Mouse (Mus musculus): Measurements from ENCODE around the gene Ccdc82.

Ccdc82 gene

DNA sequence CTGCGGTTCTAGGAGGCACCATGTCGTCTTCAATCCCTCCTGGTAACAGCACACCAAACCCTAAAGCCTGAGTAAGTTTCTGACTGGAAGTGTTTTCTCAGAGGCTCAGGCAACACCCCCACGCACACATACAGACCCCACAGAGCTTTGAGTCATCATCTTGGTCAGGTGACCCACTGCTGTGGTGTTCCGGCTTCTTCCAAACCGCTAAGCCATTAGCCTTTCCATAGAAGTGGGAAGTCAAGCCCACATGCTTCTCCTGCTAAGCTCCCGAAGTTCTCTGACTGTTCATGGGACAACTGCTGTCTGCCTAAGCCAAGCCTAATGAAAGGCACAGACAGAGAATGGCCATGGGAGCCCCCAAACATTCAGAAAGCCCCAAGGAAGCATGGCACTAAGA lies 52.4 kb downstream of the Ccdc82 start:
- no peak for DNase-seq (ENCODE audit: low spot score in 2 of 2)

GRCm38 (mm10) chr9:13300041-13300441 lies 53.3 kb downstream of the Ccdc82 start:
- no peak for DNase-seq (ENCODE audit: low spot score in 2 of 2)

DNA sequence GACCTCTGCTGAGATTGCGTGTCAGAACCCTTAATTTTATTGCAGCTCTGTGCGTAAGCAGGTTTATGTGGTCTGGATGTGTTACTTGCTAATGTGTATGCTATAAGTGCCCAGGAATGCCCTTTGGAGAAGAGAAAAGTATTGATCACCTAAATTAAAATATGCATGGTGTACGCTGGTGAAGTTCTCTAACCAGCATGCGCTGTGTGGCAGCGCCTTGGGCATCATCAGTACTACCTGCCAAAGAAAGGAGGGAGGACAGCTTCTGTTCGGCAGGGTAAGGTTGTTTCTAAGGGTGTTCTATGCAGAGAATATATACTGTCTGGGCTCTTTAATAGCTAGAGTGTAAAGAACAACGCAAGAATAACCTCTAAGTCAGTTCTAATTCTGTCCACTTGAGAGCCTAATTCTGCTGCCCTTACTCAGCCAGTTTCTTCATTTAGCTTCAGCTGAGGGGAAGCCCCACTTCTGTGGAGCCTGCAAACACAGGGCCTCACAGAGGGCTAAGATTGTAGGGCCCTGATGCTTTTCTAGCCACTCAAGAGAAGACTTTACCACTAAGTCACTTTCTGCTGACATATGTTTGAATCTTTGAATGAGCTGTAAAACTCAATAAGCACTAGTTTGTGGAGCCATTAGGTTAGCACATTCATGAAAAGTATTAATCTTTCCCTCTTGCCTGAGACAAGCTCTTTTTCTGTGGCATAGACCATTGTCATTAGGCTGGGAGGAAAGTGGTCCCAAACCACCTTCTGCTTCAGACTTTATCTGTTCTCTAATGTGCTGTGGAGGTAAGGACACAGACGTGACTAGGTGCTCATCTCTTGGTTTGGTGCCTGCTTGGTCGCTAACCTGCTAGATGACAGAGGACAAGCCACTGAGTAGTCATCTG lies 54.4 kb downstream of the Ccdc82 start:
- DNase-seq (ENCODE audit: low spot score in 2 of 2), result no peak

DNA sequence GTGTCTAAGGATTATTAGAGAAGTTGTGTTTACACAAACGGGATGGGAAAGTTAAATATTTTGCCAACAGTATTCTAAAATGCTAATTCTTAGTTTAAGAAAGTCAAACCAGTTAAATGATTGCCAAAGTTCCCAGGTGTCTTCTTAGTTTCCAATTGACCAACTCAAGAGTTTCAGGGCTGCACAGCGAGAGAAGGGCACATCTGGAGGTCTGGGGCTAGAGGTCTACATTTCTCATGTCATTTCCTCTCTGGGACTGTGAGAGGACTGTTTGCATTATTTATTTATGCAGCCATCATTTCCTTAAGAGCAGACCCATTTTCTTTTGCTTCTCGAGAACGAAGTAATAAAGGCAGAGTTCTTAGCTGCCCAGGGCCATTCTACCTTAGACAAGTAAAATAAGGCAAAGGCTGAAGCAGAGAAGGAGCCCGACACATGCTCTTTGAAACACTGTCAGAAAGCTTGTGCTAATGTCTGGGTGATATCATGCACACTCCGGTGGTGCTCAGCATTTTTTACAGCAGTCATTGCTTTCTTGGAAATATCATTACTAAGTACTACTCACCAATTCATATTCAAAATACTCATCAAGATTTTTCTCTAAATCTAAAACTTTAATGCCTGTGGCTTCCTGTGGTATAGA lies 55.5 kb downstream of the Ccdc82 start:
- DNase-seq (ENCODE audit: low spot score in 2 of 2), result no peak

GRCm38 (mm10) chr9:13303099-13303771 lies 56.5 kb downstream of the Ccdc82 start:
- no peak for DNase-seq (ENCODE audit: low spot score in 2 of 2)

DNA sequence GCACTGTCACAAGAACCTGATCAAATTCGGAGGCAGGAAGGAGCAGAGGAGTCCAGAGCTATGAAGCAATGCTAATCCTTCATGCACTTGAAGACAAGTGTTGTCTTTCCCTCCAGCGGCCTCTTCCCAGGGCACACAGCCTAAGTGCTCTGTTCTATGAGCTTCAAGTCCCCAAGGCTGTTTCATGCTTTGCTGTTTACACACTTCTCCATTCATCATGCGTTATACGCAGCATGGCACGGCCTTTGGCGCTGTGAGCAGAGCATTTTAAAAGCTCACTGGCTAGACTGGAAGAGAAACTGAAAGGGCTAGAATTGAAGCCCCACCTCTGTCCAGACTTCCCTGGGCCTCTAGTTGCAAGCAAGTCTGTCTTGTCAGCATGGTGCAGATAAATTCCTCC lies 57.2 kb downstream of the Ccdc82 start:
- DNase-seq (ENCODE audit: low spot score in 2 of 2), result no peak

DNA sequence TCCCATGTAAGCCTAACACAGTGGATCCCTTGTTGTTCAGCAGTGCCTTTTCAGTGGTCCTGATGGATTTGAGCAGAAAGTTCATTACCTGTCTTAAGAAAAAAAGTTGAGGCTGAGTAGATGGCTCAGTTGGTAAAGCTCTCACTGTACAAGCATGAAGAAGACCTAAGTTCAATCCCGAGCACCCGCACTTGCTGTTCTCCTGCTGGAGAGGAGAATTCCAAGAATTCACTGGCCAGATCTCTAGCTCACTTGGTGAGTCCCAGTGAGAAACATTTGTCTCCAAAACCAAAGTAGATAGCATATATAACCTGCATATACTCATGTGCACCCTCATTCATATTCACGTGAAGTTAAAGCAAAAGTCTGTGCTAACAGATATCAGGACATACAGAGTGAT lies 59.7 kb downstream of the Ccdc82 start:
- DNase-seq (ENCODE audit: low spot score in 2 of 2), result no peak

GRCm38 (mm10) chr9:13307226-13307625 lies 60.5 kb downstream of the Ccdc82 start:
- no peak for DNase-seq (ENCODE audit: low spot score in 2 of 2)

DNA sequence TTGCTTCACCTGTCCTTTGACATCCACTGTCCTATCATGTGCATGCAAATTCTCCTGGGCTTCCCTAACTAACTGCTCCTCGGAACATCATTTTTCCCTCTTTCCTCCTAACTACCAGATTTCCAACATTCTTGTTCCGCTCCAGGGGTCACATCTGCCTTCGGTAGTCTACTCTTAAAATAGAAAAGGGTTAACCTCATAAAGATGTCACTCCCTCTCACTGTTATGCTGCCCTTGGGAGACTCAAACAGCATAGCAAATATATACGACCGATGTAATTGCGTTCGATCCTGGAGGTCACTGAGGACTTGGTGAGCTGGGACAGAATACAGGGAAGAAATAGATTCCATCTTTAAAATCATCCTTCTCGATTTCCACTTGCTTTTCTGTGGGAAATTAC lies 62.0 kb downstream of the Ccdc82 start:
- no peak for DNase-seq (ENCODE audit: low spot score in 2 of 2)

GRCm38 (mm10) chr9:13309807-13310206 lies 63.1 kb downstream of the Ccdc82 start:
- no peak for DNase-seq (ENCODE audit: low spot score in 2 of 2)

- no peak for DNase-seq (ENCODE audit: low spot score in 2 of 2)
Measured at GRCm38 (mm10) chr9:13310236-13310635, 63.5 kb downstream of the Ccdc82 start.

DNA sequence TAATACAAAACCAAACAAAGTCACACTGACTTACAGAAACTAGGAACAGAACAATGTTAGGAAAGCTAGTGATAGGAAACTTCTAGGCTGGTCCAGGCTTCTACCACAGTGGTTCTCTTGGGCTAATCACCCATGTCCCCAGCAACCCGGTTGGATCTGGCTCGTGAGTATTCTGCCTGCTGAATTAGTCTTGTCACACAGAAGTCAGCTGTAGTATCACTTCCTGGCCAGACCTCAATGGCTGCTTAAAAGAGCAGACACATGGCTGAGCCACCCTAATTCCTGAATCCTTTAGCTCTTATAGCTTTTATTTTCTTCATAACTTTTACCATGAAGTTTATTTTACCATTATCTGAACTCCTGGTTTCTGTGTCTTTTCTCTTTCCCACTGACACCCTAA lies 64.3 kb downstream of the Ccdc82 start:
- DNase-seq (ENCODE audit: low spot score in 2 of 2), result no peak

DNA sequence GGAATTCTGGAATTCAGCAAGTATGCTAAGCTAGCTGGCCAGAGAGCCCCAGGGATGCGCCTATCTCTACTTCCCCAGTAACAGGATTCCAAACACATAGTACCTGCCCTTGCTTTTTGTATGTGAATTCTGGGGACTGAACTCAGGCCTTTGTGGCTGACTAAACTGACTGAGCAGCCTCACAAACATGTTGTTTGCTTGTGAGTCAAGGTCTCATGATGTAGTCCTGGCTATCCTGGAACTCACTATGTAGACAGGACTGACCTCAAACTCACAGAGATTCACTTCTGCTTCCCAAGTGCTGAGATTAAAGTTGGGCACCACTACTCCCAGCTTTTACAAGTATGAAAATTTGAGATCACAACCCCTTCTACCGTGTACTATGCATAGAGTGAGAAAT lies 67.2 kb downstream of the Ccdc82 start:
- DNase-seq (ENCODE audit: low spot score in 2 of 2), result no peak

GRCm38 (mm10) chr9:13314577-13315004 lies 67.8 kb downstream of the Ccdc82 start:
- DNase-seq (ENCODE audit: low spot score in 2 of 2), result no peak

- no peak for DNase-seq (ENCODE audit: low spot score in 2 of 2)
Measured at GRCm38 (mm10) chr9:13315393-13315792, 68.6 kb downstream of the Ccdc82 start.

- DNase-seq (ENCODE audit: low spot score in 2 of 2), result no peak
Measured at GRCm38 (mm10) chr9:13319566-13319965, 72.8 kb downstream of the Ccdc82 start.

DNA sequence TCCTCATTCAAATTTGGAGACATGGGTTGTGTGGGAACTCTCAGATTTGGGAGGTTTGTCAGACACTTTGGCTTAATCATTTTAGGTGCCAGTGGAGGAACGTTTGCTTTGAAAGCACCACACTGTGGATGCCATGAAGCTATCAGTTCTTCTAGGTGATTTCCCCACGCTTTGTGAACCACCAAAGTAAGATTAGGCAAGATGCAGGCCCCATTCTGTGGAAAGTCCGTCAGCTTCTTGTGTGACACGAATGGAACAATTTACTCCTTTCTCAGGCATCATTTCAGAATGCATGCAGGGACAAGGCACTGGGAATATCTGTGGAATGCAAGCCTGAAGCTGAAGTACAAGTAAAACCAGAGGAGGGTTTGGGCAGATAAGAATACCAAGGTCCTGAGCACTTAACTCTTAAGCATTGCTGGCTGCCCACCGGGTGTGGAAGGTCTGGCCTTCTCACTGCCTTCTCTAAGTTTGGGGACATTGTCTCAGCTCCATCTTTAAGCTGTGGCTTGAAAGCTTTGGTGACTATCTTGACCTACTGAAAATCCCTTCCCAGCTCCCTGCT lies 74.1 kb downstream of the Ccdc82 start:
- DNase-seq (ENCODE audit: low spot score in 2 of 2), result no peak

DNA sequence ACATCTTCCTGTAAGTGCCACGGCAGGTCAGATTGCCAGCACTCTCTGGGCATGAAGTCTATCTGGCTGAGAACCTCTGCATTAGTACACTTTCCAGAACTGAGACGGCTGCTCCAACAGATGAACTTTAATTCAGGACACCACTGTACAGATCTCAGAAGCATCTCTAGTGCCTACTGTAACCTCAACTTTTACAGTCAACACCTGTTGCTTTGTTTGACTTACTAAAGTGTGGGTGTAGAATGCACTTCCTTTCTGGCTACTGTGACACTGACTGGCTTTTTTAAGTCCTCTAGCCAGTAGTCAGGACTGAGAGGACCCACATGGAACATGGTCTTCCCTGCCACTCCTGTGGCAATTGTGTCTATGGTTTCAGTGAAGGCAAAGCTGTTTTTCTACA lies 76.3 kb downstream of the Ccdc82 start:
- DNase-seq (ENCODE audit: low spot score in 2 of 2), result no peak

DNA sequence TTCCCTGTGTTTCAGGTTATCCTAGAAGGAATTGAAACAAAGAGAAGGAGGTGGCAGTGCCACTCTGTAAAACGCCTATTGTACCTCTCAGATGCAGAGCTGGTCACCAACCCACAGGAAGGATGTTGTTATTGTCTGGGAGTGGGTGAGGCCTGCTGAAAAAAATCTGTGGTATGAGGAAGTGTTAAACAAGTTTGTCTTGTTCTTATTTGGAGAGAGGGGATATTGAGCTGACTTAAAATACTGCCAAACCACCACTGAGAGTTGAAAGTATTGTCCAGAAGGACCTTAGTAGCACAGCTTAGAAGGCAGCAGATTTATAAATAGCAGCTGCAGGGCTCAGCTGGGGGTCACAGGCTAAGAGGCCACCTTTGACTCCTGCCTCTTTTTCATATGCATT lies 76.9 kb downstream of the Ccdc82 start:
- no peak for DNase-seq (ENCODE audit: low spot score in 2 of 2)
